Mouse (Mus musculus) lung, postnatal 4 days (tissue): ENCODE data around the gene Psen2.
A peak's percentile ranks its signal among the peaks of the same experiment; 100 is the strongest.

Source experiments
- DNase-seq, 2 experiments: peaks; one replicate each; pipeline ENCODE4 v3.0.0; 2021

The Psen2 gene

GRCm38 (mm10) chr1:180196508-180196907 lies 66.7 kb downstream of the Psen2 start:
- DNase-seq = no peak

DNA sequence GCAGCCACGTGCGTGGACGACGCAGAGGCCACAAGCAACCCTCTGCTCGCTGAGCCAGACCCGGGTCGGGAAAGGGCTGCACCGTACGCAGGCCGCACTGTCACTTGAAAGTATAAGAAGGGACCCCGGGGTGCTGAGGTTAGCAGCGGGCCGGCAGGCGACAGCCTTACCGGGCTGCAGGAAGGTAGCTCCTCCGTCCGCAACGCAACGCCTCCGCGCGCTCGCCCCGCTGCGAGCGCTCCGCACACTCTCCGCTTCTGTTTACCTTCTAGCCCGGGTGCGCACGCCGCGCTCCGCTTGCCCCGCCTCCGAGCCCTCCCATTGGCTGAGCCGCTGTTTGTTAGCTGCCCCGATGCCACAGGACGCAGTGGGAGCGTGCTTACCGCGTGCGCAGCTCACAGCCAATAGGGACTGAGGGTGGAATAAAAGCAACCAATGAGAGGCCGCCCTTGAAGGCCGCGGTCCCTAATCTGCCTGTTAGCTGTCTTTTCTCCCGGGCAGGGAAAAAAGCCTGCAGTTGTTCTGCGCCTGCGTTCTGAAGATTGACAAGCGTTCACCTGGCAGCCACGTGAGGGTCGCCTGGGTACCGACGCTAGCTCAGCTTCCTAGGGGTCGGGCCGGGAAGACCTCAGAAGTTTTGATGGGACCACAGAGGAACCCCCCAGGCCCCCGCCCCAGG lies 67.4 kb downstream of the Psen2 start:
- peak; percentile 98 to 99 for DNase-seq

GRCm38 (mm10) chr1:180194781-180195471 lies 68.3 kb downstream of the Psen2 start:
- peak; percentile 54 to 63 for DNase-seq

DNA sequence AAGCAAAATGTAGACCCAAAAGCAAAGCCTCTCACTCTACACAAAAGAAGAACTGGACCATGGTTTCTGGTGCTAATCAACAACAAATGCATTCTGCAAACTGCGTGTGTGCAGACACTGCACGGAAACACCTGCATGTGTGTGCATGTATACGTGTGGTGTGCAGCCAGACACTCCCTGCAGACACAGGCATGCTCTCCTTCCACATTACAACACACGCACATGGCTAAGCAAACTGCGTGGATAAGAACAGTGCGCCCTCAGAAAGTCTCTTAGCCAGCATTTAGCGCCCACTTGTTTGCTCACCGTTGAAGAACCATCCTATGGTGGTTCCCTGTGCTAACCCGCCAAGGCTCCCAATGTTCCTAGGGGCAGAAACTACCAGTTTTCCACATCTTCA lies 69.2 kb downstream of the Psen2 start:
- no peak for DNase-seq

- no peak for DNase-seq
Observed at GRCm38 (mm10) chr1:180193391-180193935, 69.8 kb downstream of the Psen2 start.

- no peak for DNase-seq
Observed at GRCm38 (mm10) chr1:180192866-180193265, 70.4 kb downstream of the Psen2 start.

- DNase-seq = no peak
Observed at GRCm38 (mm10) chr1:180191651-180192220, 71.5 kb downstream of the Psen2 start.

DNA sequence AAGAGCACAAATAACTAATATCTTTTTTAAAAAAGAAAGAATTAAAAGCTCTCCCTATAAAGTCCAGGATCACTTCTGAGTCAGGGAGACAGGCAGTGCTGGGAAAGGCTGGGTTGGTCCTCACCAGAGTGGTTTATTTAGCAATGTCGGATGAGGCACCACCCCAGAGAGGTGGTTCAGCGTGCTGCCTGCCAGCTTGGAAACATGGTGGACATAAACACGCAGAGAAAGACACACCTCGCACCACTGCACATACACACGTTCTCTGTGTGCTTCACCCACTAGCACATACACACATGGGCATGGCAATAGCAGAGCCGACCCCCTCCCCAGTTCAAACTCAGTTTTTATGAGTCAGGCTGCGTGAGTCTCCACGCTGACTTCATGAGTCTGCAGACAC lies 72.1 kb downstream of the Psen2 start:
- no peak for DNase-seq

DNA sequence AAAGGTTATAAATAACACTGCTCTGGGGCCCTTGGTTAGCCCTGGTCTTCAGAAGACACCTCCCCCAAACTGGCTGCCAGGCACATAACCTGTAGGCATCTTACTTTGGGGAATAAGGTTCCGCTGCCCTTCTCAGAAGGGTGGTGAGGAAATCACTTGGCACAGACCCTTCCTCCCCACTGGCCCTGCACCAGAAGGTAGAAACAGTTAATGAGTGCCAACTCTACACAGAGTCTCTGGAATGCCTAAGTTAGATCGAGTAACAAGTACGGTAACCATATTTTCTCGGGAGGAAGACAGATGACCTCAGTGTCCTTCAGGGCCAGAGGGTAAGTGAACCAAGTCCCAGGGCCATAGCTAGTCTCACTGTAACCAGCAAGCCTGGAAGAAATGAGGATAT lies 74.3 kb downstream of the Psen2 start:
- DNase-seq = no peak

DNA sequence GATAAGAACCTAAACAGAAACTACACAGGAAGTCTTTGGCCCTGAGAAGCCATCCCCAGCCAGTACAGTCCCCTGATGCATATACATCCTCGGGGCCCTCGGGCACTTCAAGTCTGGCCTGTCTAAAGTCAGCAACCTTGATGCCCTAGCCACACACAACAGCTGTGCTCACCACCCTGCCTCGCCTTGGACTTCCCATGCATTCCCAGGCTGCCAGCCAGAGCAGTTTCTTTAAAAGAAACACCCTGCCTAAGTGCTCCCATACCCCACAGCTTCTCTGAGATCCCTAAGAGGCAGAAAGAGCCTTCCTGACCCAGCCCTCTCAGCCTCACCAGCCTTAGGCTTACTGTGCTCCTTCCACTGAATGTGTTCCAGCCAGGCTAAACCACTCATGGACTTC lies 76.9 kb downstream of the Psen2 start:
- DNase-seq = no peak

GRCm38 (mm10) chr1:180185877-180186276 lies 77.4 kb downstream of the Psen2 start:
- no peak for DNase-seq

DNA sequence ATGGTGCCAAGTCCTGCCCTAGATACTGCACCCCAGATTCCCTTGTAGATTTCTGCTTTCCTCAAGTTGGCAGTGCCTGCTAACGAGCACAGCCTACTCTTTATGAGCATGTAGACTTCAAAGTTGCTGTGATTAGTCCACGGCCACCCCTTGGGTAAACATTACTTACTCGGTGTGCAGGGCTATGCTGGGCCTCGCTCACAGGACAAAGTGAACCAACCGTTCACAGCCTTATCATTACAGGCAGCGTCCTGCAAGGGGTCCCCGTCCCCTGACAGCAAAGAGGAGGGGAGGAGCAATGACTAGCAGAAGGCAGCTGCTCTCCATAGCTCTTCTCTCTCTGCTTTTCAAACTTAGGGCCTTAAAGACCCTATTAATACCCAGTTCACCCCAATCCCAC lies 78.5 kb downstream of the Psen2 start:
- DNase-seq = no peak

- DNase-seq = no peak
Observed at GRCm38 (mm10) chr1:180183525-180184159, 79.6 kb downstream of the Psen2 start.

- DNase-seq = no peak
Observed at GRCm38 (mm10) chr1:180182731-180183130, 80.5 kb downstream of the Psen2 start.

- no peak for DNase-seq
Observed at GRCm38 (mm10) chr1:180181966-180182319, 81.3 kb downstream of the Psen2 start.

GRCm38 (mm10) chr1:180181304-180181965 lies 81.8 kb downstream of the Psen2 start:
- DNase-seq = no peak

- no peak for DNase-seq
Observed at GRCm38 (mm10) chr1:180179840-180180239, 83.4 kb downstream of the Psen2 start.

- no peak for DNase-seq
Observed at GRCm38 (mm10) chr1:180179100-180179499, 84.1 kb downstream of the Psen2 start.

DNA sequence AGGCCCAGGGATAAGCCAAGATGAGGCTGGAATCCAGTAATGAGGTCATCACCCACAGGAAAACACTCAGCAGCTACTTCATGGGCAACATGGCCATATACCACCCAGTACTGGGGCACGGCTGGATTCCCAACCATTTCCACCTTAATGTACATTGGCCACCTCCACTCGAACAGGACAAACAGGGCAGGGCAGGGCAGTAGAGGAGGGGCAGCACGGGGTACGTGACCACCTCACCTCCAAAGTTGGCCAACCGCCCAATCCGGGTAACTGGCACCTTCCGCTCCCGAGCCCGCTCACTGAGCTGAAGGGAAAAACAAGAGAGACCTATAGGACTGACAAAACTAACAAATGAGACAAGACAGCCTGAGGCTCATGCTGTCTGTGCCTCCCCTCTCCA lies 84.9 kb downstream of the Psen2 start:
- DNase-seq = no peak
